Mouse (Mus musculus): ENCODE results near the gene Cs. TPM values are rescaled to one million over a fixed set of nuclear protein-coding genes. Genes with fewer than 3 reads are reported as not detected.

The Cs gene
- polyA plus RNA-seq, 1 experiment, result 58.8 TPM

DNA sequence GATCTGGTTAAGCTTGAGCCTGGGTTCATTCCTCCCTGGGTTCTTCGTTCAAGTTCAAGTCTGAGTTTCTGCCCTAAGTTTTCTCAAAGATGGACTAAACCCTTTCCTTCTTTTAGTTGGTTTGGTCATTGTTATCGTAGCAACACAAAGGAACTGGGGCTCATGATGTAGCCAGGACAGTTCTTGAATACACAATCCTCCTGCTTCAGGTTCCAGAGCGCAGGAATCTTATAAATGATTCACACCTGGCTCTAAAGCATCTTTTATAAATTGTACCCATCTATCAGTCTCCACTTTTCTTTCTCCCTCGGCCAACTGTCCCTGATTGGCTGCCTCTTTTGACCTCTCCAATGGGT lies 38.5 kb downstream of the Cs start:
- H3K27ac ChIP-seq (ENCODE audit: control insufficient read depth, insufficient read depth, low read depth, low read length), result peak overlapping the region; percentile 75

DNA sequence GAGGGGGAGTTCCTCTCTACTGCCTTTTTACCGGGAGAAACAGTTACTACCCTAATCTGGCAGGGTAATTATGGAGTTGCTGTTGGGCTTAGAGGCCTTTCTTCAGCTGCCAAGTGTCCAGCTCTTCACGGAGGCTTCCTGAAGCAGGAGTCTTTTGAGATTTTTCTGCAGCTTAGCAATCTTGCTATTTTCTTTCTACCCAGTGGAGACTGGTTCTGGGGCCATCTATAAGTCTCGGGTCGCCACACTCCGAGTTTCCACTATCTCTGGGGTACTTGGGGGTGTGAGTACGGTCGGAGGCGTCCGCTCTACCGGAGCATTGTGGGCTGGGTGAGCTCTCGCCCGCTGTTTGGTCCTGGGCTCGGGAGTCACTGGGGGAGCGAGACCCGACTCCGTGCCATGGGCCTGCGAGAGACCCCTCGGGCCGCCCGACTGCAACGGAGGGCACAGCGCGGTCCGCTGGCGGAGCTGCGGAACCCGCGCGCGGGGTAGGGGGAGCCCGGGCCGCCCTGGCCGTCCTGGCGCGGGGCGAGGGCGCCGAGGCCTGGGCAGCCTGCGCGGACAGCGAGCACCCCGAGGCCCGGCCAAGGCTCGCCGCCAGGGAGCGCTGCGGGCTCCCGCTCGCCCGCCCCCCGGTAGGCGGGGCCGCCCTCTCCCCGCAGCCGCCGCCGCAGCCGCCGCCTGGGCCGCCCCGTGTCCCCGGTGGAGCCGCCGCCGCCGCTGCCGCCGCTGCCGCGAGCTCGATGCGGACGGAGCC lies 39.1 kb downstream of the Cs start, which contains the start of gene Ankrd52:
TSS of gene Ankrd52 (plus strand) at position 661 of the 757 bp plus-strand sequence.
- Histone ChIP-seq H3K27ac (ENCODE audit: control insufficient read depth, insufficient read depth, low read depth, low read length) (peak within 1 kb of the TSS; percentile 81), H3K27me3 (ENCODE audit: control insufficient read depth, insufficient read depth, low read length) (no peaks in the 10 kb centered on the region), H3K4me1 (ENCODE audit: control insufficient read depth, insufficient read depth, low read length) (peaks cover 13% of the 10 kb centered on the region), H3K4me3 (ENCODE audit: control insufficient read depth, low read depth, low read length) (peak within 1 kb of the TSS; percentile 83), H3K36me3 (ENCODE audit: control insufficient read depth, insufficient read depth, low read length) (no peaks in the 10 kb centered on the region)
- TF ChIP-seq CTCF (IDR thresholded peaks at IDR 0.05; ENCODE audit: control insufficient read depth, insufficient read depth, insufficient replicate concordance, low read depth, low read length) (peak; percentile 24; the same call in 1 of the 2 replicates), POLR2A (IDR thresholded peaks at IDR 0.05; ENCODE audit: control insufficient read depth, low read depth, low read length) (peak; percentile 60; the same call in 1 of the 2 replicates)

More for the DNA sequence above, 38.5 kb downstream of the Cs start:
- peaks cover 13% of the 10 kb centered on the region for H3K4me1 ChIP-seq (ENCODE audit: control insufficient read depth, insufficient read depth, low read length)
- TF ChIP-seq CTCF (IDR thresholded peaks at IDR 0.05; ENCODE audit: control insufficient read depth, insufficient read depth, insufficient replicate concordance, low read depth, low read length), result no peak
- no peak for TF ChIP-seq POLR2A (IDR thresholded peaks at IDR 0.05; ENCODE audit: control insufficient read depth, low read depth, low read length)
- no peaks in the 10 kb centered on the region for H3K36me3 ChIP-seq (ENCODE audit: control insufficient read depth, insufficient read depth, low read length)
- no peaks in the 10 kb centered on the region for H3K27me3 ChIP-seq (ENCODE audit: control insufficient read depth, insufficient read depth, low read length)
- H3K4me3 ChIP-seq (ENCODE audit: control insufficient read depth, low read depth, low read length), result peak overlapping the region; percentile 83

DNA sequence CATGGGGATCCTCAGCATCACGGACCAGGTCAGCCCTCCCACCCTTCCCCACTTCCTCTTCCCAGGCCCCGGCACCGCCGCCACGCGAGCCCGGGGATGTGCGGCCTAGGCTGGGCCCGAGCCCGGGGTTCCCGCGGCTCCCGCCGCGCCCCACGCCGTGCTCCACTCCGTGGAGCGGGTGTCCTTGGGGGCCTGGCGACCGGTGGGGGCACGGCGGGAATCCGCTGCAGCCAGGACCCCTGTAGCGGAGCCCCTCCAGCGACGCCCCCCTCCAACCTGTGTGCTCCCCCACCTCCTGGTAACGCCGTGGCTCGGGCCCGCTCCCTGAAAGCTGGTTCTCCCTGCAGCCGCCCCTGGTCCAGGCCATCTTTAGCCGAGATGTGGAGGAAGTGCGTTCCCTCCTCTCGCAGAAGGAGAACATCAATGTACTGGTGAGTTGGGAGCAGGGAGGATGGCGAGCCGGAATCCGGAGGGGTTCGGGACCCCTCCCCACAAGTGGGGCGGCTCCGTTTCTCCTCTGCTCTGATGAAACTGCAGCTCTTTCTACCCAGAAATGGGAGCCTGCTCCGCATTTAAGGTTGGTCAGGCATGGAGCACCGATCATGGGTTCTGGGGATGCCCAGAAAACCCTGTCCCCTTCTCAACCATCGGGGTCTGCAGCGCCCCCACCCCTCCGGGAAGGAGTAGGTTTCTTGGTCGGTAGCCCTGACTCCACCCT lies 39.8 kb downstream of the Cs start:
- no peak for TF ChIP-seq CTCF (IDR thresholded peaks at IDR 0.05; ENCODE audit: control insufficient read depth, insufficient read depth, insufficient replicate concordance, low read depth, low read length)
- TF ChIP-seq POLR2A (IDR thresholded peaks at IDR 0.05; ENCODE audit: control insufficient read depth, low read depth, low read length), result no peak
- no peaks in the 10 kb centered on the region for H3K27me3 ChIP-seq (ENCODE audit: control insufficient read depth, insufficient read depth, low read length)
- peak overlapping the region; percentile 83 for H3K4me3 ChIP-seq (ENCODE audit: control insufficient read depth, low read depth, low read length)
- peaks cover 13% of the 10 kb centered on the region for H3K4me1 ChIP-seq (ENCODE audit: control insufficient read depth, insufficient read depth, low read length)
- H3K36me3 ChIP-seq (ENCODE audit: control insufficient read depth, insufficient read depth, low read length), result no peaks in the 10 kb centered on the region
- peak overlapping the region; percentile 81 for H3K27ac ChIP-seq (ENCODE audit: control insufficient read depth, insufficient read depth, low read depth, low read length)

DNA sequence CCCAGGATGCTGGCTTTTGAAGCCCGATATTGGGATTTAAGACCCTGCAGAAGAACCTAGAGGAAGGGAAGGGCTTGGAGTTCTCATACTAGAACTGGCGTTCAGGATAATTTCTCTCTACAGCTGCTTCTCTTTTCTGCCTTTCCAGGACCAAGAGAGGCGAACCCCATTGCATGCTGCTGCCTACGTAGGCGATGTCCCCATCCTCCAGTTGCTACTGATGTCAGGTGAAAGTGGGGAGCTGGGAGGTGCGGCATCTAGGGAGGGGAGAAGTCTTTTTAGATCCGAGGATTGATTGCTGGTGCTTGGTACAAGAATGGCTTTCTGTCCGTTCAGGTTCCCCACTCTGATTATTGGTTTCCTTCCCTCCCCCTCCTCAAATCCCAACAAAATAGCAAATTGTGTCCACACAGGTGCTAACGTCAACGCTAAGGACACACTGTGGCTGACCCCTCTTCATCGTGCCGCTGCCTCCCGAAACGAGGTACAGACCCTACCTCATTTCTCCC lies 40.5 kb downstream of the Cs start:
- H3K27ac ChIP-seq (ENCODE audit: control insufficient read depth, insufficient read depth, low read depth, low read length), result no peak overlapping the region
- peaks cover 13% of the 10 kb centered on the region for H3K4me1 ChIP-seq (ENCODE audit: control insufficient read depth, insufficient read depth, low read length)
- no peaks in the 10 kb centered on the region for H3K27me3 ChIP-seq (ENCODE audit: control insufficient read depth, insufficient read depth, low read length)
- H3K4me3 ChIP-seq (ENCODE audit: control insufficient read depth, low read depth, low read length), result peak overlapping the region; percentile 83
- TF ChIP-seq CTCF (IDR thresholded peaks at IDR 0.05; ENCODE audit: control insufficient read depth, insufficient read depth, insufficient replicate concordance, low read depth, low read length), result no peak
- TF ChIP-seq POLR2A (IDR thresholded peaks at IDR 0.05; ENCODE audit: control insufficient read depth, low read depth, low read length), result no peak
- peaks cover 1% of the 10 kb centered on the region for H3K36me3 ChIP-seq (ENCODE audit: control insufficient read depth, insufficient read depth, low read length)

DNA sequence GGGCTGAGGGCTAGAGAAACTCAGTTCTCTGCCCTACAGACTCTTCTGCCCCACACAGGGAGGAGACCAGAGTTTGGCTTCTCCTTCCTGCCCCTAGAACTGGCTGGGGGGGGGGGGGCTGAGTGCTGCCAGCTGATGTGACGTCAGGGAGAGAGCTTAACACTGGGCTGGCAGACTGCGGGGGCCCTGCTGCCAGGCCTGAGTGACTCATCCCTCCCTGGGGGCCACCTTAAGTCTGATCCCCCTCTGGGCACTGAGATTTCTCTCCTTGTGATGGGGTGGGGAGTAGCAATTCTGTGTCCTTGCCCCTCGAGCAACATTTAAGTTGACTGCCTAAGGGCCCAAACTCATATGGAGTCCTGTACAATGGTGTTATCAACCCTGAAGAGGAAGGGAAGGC lies 40.9 kb downstream of the Cs start:
- H3K4me1 ChIP-seq (ENCODE audit: control insufficient read depth, insufficient read depth, low read length), result peaks cover 13% of the 10 kb centered on the region
- peaks cover 1% of the 10 kb centered on the region for H3K36me3 ChIP-seq (ENCODE audit: control insufficient read depth, insufficient read depth, low read length)
- TF ChIP-seq CTCF (IDR thresholded peaks at IDR 0.05; ENCODE audit: control insufficient read depth, insufficient read depth, insufficient replicate concordance, low read depth, low read length) (no peak), POLR2A (IDR thresholded peaks at IDR 0.05; ENCODE audit: control insufficient read depth, low read depth, low read length) (no peak)
- H3K4me3 ChIP-seq (ENCODE audit: control insufficient read depth, low read depth, low read length), result no peak overlapping the region
- H3K27ac ChIP-seq (ENCODE audit: control insufficient read depth, insufficient read depth, low read depth, low read length), result no peak overlapping the region
- no peaks in the 10 kb centered on the region for H3K27me3 ChIP-seq (ENCODE audit: control insufficient read depth, insufficient read depth, low read length)

DNA sequence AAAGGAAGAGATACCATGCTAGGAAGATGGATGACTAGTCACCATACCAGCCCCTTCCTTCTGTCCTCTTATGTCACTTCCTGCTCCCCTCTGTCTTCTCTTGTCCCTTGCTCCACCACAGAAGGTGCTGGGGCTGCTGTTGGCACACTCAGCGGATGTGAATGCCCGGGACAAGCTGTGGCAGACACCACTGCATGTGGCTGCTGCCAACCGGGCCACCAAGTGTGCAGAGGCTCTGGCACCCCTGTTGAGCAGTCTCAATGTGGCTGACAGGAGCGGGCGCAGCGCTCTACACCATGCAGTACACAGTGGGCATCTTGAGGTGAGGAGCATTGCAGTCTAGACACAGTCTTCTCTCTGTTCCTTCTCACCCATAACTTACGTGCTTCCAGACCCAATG lies 41.7 kb downstream of the Cs start:
- no peak overlapping the region for H3K4me3 ChIP-seq (ENCODE audit: control insufficient read depth, low read depth, low read length)
- H3K27me3 ChIP-seq (ENCODE audit: control insufficient read depth, insufficient read depth, low read length), result no peaks in the 10 kb centered on the region
- TF ChIP-seq CTCF (IDR thresholded peaks at IDR 0.05; ENCODE audit: control insufficient read depth, insufficient read depth, insufficient replicate concordance, low read depth, low read length) (no peak), POLR2A (IDR thresholded peaks at IDR 0.05; ENCODE audit: control insufficient read depth, low read depth, low read length) (no peak)
- H3K27ac ChIP-seq (ENCODE audit: control insufficient read depth, insufficient read depth, low read depth, low read length), result no peak overlapping the region
- peaks cover 13% of the 10 kb centered on the region for H3K4me1 ChIP-seq (ENCODE audit: control insufficient read depth, insufficient read depth, low read length)
- H3K36me3 ChIP-seq (ENCODE audit: control insufficient read depth, insufficient read depth, low read length), result peaks cover 1% of the 10 kb centered on the region

- no peak overlapping the region for H3K4me3 ChIP-seq (ENCODE audit: control insufficient read depth, low read depth, low read length)
- no peak overlapping the region for H3K27ac ChIP-seq (ENCODE audit: control insufficient read depth, insufficient read depth, low read depth, low read length)
- H3K27me3 ChIP-seq (ENCODE audit: control insufficient read depth, insufficient read depth, low read length), result no peaks in the 10 kb centered on the region
- peaks cover 13% of the 10 kb centered on the region for H3K4me1 ChIP-seq (ENCODE audit: control insufficient read depth, insufficient read depth, low read length)
- TF ChIP-seq CTCF (IDR thresholded peaks at IDR 0.05; ENCODE audit: control insufficient read depth, insufficient read depth, insufficient replicate concordance, low read depth, low read length) (no peak), POLR2A (IDR thresholded peaks at IDR 0.05; ENCODE audit: control insufficient read depth, low read depth, low read length) (no peak)
- H3K36me3 ChIP-seq (ENCODE audit: control insufficient read depth, insufficient read depth, low read length), result peaks cover 1% of the 10 kb centered on the region
These were observed 43.0 kb downstream of the Cs start for GRCm38 (mm10) chr10:128380565-128380964.

All from testis, adult 2 months (tissue).